Mouse (Mus musculus): Measurements from ENCODE around the gene Clcnka.

The Clcnka gene

DNA sequence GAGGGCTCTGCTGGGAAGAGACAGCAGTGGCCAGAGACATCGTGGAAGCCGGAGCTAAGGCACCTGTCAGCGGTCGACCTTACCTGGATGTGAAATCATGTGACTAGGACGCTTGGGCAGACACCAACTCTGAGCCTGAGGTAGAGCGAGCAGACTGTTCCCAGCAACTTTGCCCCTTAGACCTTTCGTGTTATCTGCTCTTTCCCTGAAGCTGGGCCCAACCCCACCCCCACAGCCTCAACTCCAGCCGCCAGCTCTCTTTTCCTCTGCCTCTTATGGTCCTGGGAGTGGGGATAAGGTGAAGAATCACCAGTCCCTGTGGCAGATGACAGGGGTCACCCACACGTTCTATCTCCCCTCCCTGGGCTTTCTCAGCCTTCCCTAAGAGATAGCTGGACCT is 22.4 kb upstream of the Clcnka start:
- DNase-seq: no peak

DNA sequence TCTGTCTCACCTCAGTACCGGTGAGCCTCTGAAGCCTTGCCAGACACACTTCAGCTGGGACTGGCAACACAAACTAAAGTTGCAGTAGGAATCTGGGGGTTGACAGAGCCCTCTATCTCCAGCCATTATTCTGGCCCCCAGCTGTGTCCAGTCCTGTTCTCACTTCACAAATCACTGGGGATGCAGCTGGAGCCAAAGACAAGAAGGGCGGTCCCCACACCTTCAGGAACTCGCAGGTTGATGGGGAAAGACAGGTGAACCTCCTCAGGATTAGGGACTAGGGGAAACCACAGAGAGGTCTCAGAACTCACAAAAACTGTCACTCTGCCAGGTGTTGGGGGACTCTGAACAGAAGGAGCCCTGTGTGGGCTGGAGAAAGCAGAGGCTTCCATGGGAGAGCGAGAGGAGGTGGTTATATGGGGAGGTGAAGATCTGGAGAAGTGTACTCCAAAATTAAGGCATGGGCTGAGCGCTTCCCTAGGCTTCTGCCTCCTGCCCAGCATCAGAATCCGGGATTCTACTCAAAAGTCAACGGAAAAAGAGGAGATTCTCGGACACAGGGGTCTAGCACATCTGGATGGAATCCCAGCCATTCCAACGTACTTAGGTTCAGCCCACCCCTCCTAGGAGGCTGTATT is 21.8 kb upstream of the Clcnka start, which contains the start of gene Hspb7:
Gene Hspb7, plus strand, starts transcription at position 588 of the 638 bp plus-strand sequence.
- DNase-seq: no peak

DNA sequence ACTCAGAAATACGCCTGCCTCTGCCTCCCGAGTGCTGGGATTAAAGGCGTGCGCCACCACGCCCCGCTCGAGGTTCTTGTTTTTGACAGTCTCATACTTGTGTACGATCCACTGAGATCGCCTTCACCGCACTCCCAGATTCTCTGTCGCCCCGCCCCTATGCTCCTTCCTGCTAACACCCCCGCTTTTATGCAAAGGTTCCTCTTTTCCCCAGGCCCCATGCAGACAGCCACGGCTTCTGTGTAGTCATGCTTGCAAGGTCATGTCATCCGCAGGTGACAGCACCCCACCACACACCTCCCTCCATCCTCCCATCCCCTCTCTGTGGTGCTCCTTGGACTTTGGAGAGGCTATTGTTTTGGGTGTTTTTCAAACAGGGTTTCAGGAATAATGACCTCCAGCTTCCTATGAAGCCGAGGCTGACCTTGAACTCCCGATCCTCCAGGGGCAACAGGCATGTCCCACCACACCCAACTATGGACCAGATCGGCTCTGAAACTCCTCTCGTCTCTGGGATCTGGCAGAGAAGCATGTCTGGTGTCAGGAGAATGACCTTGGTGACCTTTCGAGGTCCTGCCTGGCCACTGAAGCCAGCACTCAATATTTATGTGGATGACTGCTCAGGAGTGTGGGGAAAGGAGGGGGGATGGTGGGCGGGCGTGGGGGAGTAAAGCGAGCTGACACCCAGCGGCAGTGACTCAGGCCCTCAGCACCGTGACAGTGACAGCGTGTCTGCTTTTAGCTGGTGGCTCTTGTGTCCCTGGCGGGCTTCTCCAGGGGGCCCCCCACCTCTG is 21.1 kb upstream of the Clcnka start:
- peak; percentile 18 for DNase-seq

DNA sequence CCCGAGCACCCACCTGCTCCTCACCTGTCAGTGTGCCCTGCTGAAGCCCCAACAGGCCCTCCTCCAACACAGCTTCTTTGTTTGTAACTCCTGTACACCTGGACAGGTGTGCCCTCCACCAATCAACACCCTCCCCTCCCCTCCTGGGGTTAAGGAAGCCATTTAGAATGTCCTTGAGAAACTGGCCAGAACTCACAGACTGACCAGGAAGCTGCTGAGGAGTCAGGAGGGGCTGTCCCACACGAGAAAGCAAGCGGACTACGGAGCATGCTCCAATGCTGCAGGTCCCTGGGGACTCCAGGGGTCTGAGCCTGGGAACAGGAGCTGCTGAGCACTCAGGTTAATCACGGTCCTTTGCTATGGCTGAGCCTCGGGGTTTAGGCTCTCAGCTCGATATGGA is 17.4 kb upstream of the Clcnka start, which contains the start of gene Clcnkb:
Gene Clcnkb, minus strand, starts transcription at position 91 of the 400 bp plus-strand sequence.
- DNase-seq: no peak

DNA sequence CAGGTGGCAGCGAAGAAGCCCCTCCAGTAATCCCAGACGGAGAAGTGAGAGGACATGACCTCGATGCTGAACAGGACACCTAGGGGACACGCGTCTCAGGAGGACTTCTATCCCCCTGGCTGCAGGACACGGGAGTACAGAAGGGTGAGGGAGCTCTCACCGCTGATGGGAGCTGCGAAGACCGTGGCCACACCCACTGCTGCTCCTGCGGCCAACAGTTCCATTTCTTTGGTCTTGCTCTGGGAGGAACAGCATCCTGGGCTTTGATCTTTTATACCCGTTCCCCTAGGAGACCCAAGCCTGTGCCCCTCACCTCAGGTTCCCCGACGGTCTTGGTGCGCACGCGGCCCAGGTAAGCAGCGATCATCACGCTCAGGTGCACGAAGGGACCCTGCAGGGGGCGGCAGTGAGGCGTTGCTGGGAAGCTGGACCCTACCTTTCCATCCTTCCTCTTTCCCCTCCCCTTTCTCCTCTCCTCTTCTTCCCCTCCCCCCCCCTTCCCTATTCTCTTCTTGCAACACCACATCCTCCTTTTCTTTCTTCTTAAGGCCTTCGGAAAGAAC is 13.0 kb upstream of the Clcnka start:
- no peak for DNase-seq

DNA sequence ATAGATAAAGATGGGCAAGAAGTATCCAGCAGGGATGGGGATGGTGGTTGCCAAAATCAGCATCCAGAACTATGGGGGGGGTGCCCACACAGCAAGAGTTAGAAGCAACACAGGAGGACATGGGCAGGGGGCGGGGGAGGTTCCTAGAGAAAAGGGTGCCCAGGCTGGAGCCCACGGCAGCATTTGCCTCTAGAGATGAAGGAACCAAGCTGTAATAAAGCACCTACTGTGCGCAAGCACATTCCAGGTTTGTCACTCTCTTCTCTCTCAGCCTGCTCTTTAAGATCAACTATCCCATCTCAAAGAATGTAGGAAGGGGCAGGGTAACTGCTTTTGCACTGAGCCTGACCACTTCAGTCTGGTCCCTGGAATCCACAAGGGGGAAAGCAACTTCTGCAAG is 10.1 kb upstream of the Clcnka start:
- DNase-seq: no peak

DNA sequence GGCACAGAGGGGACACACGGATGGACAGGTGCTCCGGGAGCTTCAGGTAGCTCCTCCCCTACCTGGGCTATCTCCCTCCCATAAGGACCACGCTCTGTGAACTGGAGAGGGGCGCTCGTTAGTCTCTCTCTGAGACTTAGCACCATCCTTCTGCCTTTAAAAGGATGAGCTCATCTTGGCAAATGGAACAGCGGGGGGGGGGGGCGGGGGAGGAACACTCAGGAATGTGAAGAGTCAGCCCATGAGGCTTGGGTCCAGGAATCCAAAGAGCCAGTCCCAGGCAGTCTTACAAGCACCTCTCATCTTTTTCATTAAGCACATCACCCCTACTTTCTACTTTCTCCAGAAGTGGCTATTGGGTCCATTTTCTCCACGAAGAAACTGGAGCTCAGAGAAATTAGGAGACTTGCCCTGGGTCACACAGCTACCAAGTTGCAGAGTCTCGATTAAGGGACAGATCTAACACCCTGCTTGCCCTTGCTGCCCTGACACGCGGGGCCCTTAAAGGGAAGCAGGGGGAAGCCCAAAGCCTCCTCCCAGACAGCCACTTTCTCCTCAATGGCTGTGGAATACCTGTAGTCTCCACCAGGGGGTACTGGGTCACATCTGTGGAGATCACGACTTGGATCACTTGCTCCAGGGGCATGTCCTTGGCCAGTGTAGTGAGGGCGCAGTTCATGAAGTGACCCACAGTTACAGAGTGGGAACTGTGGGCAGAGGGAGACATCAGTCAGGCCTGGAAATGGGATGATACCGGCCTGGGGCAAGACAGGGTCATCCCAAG is 8.2 kb upstream of the Clcnka start:
- peak; percentile 74 for DNase-seq

DNA sequence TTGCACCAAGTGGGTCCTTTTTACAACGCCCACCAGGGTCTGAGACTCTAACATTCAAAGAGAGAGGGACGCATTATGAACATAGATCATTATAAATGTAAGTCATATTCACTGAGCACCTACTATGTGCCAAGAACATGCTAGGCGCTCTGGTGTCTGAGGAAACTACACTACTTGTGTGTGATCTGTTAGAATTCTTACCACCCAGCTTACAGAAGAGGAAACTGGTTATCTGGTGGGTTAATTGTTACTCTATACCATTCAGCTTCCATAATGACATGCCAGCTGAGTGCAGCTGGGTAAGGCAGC is 6.7 kb upstream of the Clcnka start:
- no peak for DNase-seq

DNA sequence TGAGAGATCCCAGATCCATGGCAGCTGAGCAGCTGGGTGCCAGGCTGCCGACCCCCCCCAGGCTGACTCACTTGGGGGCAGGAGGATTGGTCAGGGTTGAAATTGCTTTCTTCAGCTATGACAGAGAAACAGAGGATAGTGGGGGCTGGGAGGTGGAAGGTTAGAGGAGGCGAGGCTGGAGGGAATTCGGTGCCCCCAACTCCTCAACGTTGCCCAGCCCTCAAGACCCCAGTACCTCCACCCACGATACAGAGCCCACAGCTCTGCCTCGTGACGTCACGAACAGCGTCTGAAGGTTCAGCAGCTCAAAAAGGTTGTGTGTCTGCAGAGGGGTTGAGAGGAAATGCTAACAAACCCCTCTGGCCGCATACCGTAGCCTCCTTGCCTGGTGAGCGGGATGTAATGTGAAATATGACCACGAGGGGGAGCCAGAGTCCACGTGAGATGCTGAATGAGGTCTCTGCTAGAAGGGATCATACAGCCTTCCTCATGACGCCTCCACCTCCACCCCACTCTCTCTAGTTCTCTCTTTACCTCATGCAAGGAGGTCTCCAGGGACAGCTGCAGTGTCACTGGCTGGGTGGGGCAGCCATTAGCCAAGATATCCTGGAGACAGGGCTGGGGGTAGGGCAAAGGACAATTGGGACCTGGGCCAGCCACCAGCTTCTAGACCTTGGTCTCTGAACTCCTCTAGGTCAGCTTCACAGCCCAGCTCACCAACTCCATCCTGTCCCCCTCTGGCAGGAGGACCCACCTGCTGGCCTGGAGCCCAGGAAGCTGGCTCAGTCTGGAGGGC is 6.2 kb upstream of the Clcnka start:
- peak; percentile 91 for DNase-seq

DNA sequence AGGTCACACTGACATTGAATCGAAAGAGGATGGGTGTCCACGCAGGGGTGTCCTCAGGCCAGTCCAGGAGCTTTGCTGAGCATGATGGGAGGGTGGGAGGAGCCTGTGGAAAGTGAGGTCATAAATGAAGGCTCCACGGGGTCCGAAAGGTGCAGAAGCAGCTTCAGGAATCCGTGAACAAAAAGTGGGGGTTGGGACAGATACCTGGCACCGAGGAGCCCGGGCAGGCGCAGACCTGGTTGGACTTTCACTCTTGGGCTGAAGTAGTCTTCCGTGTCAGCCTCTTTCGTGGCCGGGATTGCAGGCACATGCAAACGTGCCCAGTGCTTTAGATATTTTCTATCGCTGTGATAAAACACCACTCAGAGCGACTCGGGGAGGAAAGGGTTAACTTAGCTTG is 1.6 kb upstream of the Clcnka start:
- no peak for DNase-seq

DNA sequence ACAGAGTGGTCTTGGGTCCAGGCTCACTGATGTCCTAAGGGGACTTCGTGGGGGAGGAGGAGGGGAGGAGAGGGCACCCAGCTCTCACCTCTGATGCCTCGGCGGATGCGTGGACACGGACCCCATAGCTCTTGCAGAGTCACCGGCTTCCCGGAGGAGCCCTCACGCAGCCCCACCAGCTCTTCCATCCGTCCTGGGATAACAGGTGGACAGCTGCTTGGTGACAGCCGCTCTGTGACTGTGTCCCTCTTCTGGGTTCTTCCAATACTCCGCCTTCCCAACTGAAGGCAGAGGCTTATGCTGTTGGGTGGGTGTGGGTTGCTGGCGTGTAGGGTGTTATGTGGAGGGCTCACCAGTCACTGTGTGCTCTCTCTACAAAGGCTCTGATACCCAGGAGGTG is 663 bp downstream of the Clcnka start:
- DNase-seq: no peak

DNA sequence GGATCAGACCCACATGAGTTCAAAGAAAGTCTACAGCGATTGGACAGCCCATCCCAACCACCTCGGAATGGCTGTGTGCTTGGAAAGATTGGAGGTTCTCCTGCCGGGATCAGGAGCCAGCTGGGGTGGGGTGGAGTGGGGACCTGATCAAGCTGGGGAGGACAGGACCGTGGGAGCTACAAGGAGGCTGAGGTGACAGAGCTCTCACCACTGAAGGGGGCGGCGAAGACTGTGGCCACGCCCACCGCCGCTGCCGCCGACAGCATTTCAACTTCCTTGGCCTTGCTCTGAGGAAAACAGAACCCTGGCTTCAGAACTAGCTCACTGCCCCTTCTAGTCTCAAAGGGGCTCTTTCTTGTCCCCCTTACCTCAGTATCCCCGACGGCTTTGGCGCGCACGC is 3.8 kb downstream of the Clcnka start:
- no peak for DNase-seq

DNA sequence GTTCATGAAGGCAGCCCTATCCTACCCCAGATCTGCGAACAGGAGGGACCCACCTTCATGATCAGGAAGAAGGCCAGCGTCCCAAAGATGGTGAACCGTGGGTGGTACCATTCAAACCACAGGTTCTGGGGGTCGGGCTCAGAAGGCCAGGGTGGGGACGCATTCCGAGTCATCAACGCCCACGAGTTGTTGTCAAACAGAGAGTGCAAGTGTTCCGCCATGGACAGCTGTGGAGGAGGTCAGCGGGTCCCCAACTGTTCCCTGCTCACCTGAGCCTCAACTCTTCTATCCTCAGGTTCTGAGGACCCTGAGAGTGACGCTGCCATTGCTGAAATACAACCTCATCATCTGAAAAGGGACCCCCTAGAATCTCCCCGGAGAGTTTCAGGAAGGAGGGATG is 7.2 kb downstream of the Clcnka start:
- DNase-seq: no peak

DNA sequence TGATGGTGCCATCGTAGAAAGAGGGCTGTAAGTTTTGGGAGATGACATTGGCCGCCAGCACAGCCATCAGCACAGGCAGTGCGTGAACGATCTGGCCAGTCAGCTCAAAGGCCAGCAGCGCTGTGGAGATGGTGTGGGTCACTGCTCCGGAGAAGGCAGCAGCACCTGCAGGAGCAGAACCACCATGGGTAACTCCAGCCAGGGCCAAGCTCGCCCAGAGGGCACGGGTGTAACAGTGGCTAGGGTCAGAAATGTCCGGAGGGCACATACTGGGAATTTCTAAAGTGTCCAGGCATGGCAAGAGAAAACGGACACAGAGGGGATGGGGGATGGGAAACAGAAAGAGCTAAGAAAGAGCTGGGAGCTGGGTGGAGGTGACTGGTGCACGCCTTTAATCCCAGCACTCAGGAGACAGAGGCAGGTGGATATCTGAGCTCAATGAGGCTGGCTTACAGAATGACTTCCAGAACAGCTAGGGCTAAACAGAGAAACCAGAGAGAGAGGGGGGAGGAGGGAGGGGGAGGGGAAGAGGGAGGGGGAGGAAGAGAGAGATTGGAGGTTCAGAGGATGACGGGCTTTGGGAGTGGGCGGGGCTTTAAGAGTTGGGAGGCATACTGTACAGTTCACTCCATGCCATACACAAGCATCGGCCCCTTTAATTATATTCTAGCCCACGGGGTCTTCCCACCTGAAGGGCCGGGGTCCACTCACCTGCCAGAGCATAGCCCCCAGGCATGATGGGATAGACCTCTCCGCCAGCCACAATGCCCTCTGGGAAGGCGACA is 9.0 kb downstream of the Clcnka start:
- DNase-seq: no peak

DNA sequence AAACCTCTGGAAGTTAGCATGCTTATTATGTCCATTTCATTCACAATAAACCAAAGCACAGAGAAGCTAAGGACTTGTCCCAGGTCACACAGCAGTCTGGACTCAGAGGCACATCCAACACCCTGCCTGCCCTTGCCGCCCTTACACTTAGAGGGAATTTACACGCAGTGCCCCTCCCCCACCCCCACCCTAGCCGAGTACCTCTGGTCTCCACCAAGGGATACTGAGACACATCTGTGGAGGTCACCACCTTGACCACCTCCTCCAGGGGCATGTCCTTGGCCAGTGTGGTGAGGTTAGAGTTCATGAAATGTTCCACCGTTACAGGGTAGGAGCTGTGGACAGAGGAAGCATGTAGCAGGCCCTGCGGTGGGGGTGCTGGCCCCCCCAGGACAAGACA is 10.6 kb downstream of the Clcnka start:
- no peak for DNase-seq

DNA sequence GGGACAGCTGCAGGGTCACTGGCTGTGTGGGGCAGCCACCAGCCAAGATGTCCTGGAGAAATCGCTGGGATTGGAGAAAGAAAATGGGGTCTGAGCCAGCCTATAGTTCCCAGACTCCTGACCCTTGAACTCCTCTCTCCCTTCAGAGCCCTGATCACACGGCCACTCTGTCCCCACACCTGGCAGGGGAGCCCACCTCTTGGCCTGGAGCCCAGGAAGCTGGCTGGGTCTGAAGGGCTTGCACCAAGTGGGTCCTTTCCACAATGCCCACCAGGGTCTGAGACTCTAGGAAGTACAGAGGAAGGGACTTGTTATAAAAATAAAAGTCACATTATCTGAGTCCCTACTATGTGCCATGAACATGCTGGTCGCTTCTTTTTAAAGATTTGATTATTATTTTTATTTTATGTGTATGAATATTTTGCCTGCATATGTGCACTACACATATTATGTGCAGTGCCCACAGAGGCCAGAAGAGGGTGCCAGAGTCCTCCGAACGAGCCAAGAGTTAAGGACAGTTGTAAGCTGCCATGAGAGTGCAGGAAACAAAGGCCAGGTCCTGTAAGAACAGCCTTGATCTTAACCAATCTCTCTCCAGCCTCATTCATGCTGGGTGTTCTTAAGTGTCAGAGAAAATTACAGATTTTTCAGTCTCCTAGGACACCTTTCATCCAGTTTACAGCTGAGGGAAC is 11.3 kb downstream of the Clcnka start:
- peak; percentile 81 for DNase-seq

DNA sequence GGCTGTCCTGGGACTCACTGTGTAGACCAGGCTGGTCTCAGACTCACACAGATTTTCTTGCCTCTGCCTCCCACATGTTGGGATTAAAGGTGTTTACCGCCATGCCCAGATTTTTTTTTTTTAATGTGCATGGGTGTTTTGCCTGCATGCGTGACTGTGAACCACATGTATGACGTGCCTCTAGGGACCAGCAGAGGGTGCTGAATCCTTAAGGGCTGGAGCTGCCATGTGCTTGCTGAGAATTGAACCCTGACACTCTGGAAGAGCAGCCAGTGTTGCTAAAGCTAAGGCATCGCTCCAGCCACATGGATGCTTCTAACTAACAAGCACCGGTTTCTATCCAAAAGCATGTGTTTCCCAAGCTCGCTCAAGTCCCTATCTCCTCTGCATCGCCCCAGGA is 12.4 kb downstream of the Clcnka start:
- DNase-seq: no peak

DNA sequence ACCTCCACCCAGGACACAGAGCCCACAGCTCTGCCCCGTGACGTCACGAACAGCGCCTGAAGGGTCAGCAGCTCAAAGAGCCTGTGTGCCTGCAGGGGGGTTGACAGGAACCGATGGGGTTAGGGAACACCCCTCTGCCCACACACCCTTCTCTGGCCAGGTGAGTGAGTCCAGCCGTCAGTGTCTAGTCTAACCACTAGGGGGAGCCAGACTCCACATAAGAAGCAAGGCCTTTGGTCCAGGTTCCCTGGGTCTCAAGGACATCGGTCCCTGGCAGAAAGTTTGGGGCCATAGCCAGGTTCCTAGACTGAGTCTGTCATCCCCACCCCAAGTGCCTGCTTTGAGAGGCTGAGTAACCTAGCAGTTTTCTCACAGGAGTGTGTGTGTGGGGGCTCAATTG is 13.2 kb downstream of the Clcnka start:
- peak; percentile 82 for DNase-seq

DNA sequence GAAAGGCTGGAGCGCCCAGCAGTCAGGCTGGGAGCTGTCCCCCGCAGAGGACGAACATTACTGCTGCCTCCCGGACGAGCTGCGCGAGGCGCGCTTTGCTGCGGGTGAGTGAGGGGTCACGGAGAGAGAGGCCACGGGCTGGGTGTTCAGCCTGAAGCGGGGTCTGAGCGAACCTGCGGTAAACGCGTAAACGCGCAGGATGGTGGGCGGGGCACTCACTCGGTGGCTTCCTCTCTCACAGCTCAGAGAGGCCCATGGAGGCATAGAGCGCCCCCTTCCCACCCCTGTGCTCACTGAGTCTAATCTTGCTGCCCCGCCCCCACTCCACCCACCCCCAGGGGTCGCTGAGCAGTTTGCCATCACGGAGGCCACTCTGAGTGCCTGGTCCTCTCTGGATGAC is 16.1 kb downstream of the Clcnka start:
- peak; percentile 74 for DNase-seq

DNA sequence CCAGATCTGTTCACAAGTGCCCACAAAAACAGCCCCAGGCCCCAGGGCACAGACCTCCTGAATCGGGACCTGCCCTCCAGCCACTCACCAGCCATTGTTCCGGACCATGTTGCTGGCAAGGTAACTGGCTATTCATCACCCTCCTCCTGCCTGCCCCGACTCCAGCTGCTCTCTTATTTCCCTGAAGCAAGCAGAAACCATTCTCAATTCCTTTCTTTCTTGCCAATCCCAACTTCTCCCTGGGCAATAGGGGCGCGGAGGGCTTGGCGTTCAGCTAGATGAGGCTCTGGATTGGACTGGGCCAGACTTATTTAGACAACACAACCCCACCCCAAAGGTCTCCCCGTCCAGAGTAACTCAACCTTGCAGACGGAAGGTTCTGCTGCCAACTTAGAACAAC is 18.9 kb downstream of the Clcnka start:
- no peak for DNase-seq

DNA sequence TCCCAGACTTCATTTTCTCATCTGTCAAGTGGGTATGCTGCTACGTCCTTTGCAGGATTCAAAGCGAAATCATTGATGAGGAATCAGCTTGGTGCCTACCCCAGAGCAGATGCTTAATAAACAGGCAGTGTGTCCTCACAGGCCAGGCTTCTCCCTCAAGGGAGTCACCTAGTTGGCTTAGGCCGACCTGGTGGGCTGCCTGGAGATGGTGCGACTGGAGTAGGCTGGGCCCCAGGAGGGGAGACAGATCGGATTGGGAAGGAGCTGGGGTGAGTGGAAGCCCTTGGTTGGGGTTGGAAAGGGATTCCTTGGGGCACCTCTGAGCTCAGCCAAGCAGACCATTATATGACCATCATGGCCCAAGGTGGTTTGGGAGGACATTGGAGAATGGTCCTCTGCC is 26.1 kb downstream of the Clcnka start:
- no peak for DNase-seq
